Mouse (Mus musculus) left cerebral cortex, postnatal 10 days (tissue): ENCODE measurements around the gene Psma4. TPM values are rescaled to one million over a fixed set of nuclear protein-coding genes. Genes with fewer than 3 reads are reported as not detected.

Experiments
- DNase-seq, 2 experiments: peaks; one replicate each; pipeline ENCODE4 v3.0.0; 2021 to 2022; ENCODE audit warnings: low spot score in 2 of 2, mixed read lengths in 1 of 2; ENCODE audit errors: extremely low spot score in 1 of 2
- intact Hi-C: fragments of 180-260 bp; cut with DNase I; formaldehyde crosslinking; loops from one replicate; pipeline ENCODE4 v1.15.1; 2025
- total RNA-seq, 2 experiments: library from RNA; stranded (reverse); gene quantifications; 2 replicates each; pipeline ENCODE4 v1.2.3; 2021

Psma4 gene
- total RNA-seq, 2 experiments from 2014 or later, result 146 to 151 TPM

- intact Hi-C loops, result no loop called here
- no peak for DNase-seq
Measured at GRCm38 (mm10) chr9:54980674-54981073, 30.1 kb downstream of the Psma4 start, which contains the start of gene Chrna5. TSS of gene Chrna5 (plus strand) at chr9:54980880.

DNA sequence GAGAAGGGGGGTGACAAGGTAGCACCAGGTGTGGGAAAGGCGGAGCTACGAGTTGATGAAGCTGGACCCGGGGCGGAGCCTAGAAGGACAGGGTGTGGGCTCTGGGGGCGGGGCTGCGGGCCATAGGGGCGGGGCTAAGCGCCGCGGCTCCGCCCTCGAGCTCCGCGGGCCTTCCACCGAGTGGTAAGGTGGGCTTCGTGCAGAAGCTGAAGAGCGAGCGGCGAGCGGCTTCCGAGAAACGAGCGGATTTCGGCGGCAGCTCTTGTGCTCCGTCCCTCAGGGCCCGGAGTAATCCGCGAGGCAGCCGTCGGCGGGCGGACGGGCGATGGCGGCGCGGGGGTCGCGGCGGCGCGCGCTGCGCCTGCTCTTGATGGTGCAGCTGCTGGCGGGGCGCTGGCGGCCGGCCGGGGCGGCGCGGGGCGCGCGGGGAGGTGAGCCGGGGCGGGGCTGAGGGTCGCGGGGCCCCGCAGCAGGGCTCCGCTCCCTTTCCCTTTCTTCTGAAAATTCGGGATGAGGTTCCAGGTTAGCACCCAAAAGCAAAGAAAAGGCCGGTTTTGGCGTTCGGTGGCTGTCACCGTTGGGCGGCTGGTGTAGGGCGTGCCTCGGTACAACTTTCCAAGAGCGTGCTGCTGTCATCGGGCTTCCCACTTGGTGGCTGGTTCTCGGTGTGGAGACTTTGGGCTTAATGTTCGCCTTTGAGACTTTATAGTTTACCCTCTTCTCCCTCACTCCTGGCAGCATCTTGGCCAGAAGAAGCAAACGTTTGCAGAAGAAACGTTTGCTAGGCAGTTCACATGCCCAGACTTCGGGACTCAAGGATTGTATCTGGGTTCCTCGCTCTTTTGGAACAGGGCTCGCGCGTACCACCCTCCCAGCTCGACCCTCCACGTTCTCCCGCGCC is 31.0 kb downstream of the Psma4 start:
- DNase-seq, result peak in 1 of 2 experiments; percentile 39
- intact Hi-C loops, result no loop called here

DNA sequence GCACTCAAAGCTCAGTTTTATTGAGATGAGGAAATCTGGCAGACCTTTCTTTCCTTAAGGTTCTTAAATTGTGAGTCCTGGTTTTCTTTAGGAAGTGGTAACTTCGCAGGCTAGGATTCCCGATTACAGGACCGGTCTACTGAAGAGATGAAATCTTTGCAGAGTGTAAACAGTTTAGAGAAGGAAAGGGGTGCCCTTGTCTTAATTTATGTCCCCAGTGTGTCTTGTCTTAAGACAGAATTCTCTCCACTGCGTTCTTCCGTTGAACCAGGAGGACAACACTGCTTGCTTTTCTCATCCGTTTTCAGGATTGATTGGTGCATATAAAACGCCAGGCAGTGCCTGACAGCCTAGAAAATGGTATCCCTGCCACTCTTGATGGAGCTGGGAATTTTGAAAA is 31.8 kb downstream of the Psma4 start:
- intact Hi-C loops, result no loop called here
- DNase-seq, result no peak

DNA sequence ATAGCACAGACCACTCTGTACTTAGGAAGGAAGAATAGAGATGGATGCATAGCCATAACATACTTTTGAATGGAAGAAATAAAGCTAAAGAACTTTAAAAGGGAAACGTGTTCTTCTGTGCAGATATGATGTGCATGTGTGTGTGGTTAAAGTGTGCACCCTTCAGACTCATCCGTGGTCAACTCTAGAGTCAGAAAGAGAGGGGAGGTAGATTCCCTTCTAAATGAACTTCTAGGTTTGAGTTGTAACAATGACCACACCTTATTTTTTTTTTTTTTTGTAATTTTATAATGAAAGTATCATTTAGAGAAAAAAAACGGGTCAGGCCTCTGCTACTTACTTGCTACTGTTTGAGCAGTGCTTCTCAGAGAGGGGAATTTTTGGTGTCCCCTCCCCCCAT is 39.8 kb downstream of the Psma4 start:
- intact Hi-C loops, result no loop called here
- DNase-seq, result no peak

GRCm38 (mm10) chr9:54994381-54994780 is 43.8 kb downstream of the Psma4 start:
- intact Hi-C loops, result no loop called here
- DNase-seq, result no peak

DNA sequence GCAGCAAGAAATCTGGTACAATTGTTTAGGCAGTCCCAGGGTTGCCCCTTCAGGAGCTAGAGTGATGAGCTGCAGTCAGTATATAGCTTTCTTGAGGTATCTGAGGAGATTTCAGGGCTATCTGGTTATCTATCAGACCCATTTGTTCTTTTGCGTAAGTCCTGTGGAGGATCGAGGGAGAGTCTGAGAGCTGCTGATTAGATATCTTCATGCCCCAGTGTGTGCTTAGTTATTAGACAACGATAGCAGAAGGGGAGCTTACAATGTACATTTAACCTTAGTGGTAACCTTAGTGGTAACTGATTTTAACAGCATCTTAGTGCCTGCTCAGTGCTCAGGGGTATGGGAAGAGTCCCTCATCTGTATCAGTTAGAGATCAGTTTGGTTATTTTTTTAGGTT is 45.1 kb downstream of the Psma4 start:
- no peak for DNase-seq
- intact Hi-C loops, result no loop called here

DNA sequence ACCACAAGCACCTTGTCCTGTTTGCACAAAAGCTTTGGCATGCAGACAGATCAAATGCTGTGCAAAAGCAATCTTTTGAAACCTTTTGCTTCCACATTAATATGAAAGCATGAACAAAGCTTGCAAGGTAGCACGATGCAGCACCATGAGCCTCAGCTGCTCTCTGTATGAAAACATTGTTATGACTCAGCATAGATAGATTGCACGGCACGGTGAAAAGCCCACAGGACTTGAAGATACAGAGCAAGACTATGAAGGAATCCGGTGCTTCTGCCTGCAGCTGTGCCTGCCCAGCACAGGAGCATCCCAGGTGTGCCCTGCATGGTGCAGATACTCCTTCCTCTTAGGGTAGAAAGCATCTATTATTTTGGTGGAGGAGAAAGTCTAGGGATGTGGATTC is 53.0 kb downstream of the Psma4 start:
- intact Hi-C loops, result no loop called here
- no peak for DNase-seq

Other genes with a start within 250 kb of the Psma4 start
- gene Wdr61, start 216.3 kb upstream of the Psma4 start, total RNA-seq, result 10 to 100 TPM; 52.5 to 54.1 TPM
- gene Crabp1, start 186.0 kb upstream of the Psma4 start, total RNA-seq, result 1 to 10 TPM; 2.6 to 9.5 TPM
- 10 to 100 TPM; 72.2 to 72.6 TPM for gene Ireb2, start 87.0 kb upstream of the Psma4 start, total RNA-seq
- gene Hykk, start 33.5 kb upstream of the Psma4 start, total RNA-seq, result 1 to 10 TPM; 1.4 to 1.6 TPM
- gene AY074887, start 208 bp downstream of the Psma4 start, total RNA-seq, result not detected
- 1 to 10 TPM; 5.3 TPM for gene Chrna5, start 30.1 kb downstream of the Psma4 start, total RNA-seq
- 1 to 10 TPM; 3.2 to 3.7 TPM for gene Chrna3, start 75.8 kb downstream of the Psma4 start, total RNA-seq
- under 1 TPM in 1 of 2 experiments, not detected in 1; 0.15 TPM for gene Chrnb4, start 98.0 kb downstream of the Psma4 start, total RNA-seq
- 10 to 100 TPM; 45.5 to 47.8 TPM for gene Ube2q2, start 198.1 kb downstream of the Psma4 start, total RNA-seq